Mouse (Mus musculus): ENCODE results near the gene Gm13030. TPM values are rescaled to one million over a fixed set of nuclear protein-coding genes. Genes with fewer than 3 reads are reported as not detected.
"Not testable (repeated sequence)": the region's sequence is repeated elsewhere in the genome, so short reads cannot be mapped to it uniquely, and the experiment has no call there.

Gene Gm13030
- polyA plus RNA-seq, 1 experiment: not detected

- Histone ChIP-seq H3K27me3 (ENCODE audit: control insufficient read depth, insufficient read depth, low read length) (no peaks in the 10 kb centered on the region), H3K4me1 (ENCODE audit: control insufficient read depth, insufficient read depth, low read length) (no peaks in the 10 kb centered on the region), H3K4me3 (replicated peaks; ENCODE audit: insufficient read depth, low read depth, low read length) (no peak overlapping the region), H3K27ac (ENCODE audit: insufficient read depth, low read length) (no peak overlapping the region)
- WGBS: 82% methylated on average over 6 of the region's 6 CpGs
- TF ChIP-seq CTCF (IDR thresholded peaks at IDR 0.05; ENCODE audit: borderline replicate concordance, insufficient read depth, low read depth, low read length) (no peak), POLR2A (IDR thresholded peaks at IDR 0.05; ENCODE audit: borderline replicate concordance, insufficient read depth, low read length) (no peak)
- no peak for DNase-seq
Observed at GRCm38 (mm10) chr4:138852961-138853360, 20.8 kb downstream of the Gm13030 start.

GRCm38 (mm10) chr4:138851463-138851862 is 22.3 kb downstream of the Gm13030 start:
- peak; percentile 65 to 80 for DNase-seq
- H3K4me3 ChIP-seq (replicated peaks; ENCODE audit: insufficient read depth, low read depth, low read length): no peak overlapping the region
- H3K4me1 ChIP-seq (ENCODE audit: control insufficient read depth, insufficient read depth, low read length): no peaks in the 10 kb centered on the region
- TF ChIP-seq POLR2A (IDR thresholded peaks at IDR 0.05; ENCODE audit: borderline replicate concordance, insufficient read depth, low read length) (no peak), CTCF (IDR thresholded peaks at IDR 0.05; ENCODE audit: borderline replicate concordance, insufficient read depth, low read depth, low read length) (peak; percentile 99)
- 2% methylated on average over 4 of the region's 4 CpGs for WGBS
- H3K27me3 ChIP-seq (ENCODE audit: control insufficient read depth, insufficient read depth, low read length): no peaks in the 10 kb centered on the region
- no peak overlapping the region for H3K27ac ChIP-seq (ENCODE audit: insufficient read depth, low read length)

- TF ChIP-seq CTCF (IDR thresholded peaks at IDR 0.05; ENCODE audit: borderline replicate concordance, insufficient read depth, low read depth, low read length) (no peak), POLR2A (IDR thresholded peaks at IDR 0.05; ENCODE audit: borderline replicate concordance, insufficient read depth, low read length) (no peak)
- no peaks in the 10 kb centered on the region; the same call in 1 of the 2 replicates for H3K4me1 ChIP-seq (ENCODE audit: control insufficient read depth, insufficient read depth, low read length)
- H3K4me3 ChIP-seq (replicated peaks; ENCODE audit: insufficient read depth, low read depth, low read length): no peak overlapping the region
- DNase-seq: peak; percentile 48 to 62
- H3K27me3 ChIP-seq (ENCODE audit: control insufficient read depth, insufficient read depth, low read length): no peaks in the 10 kb centered on the region
- no peak overlapping the region for H3K27ac ChIP-seq (ENCODE audit: insufficient read depth, low read length)
- 17% methylated on average over 7 of the region's 7 CpGs for WGBS
Observed at GRCm38 (mm10) chr4:138841386-138841785, 32.4 kb downstream of the Gm13030 start.

GRCm38 (mm10) chr4:138840726-138841125 is 33.0 kb downstream of the Gm13030 start:
- no peak for DNase-seq
- Histone ChIP-seq H3K27me3 (ENCODE audit: control insufficient read depth, insufficient read depth, low read length) (no peaks in the 10 kb centered on the region), H3K27ac (ENCODE audit: insufficient read depth, low read length) (no peak overlapping the region), H3K4me1 (ENCODE audit: control insufficient read depth, insufficient read depth, low read length) (no peaks in the 10 kb centered on the region; the same call in 1 of the 2 replicates), H3K4me3 (replicated peaks; ENCODE audit: insufficient read depth, low read depth, low read length) (no peak overlapping the region)
- TF ChIP-seq CTCF (IDR thresholded peaks at IDR 0.05; ENCODE audit: borderline replicate concordance, insufficient read depth, low read depth, low read length) (no peak), POLR2A (IDR thresholded peaks at IDR 0.05; ENCODE audit: borderline replicate concordance, insufficient read depth, low read length) (no peak)
- 60% methylated on average over 8 of the region's 8 CpGs for WGBS

GRCm38 (mm10) chr4:138839806-138840205 is 34.0 kb downstream of the Gm13030 start:
- no peak overlapping the region for H3K4me3 ChIP-seq (replicated peaks; ENCODE audit: insufficient read depth, low read depth, low read length)
- TF ChIP-seq CTCF (IDR thresholded peaks at IDR 0.05; ENCODE audit: borderline replicate concordance, insufficient read depth, low read depth, low read length) (no peak), POLR2A (IDR thresholded peaks at IDR 0.05; ENCODE audit: borderline replicate concordance, insufficient read depth, low read length) (no peak)
- no peaks in the 10 kb centered on the region for H3K27me3 ChIP-seq (ENCODE audit: control insufficient read depth, insufficient read depth, low read length)
- DNase-seq: no peak
- no peaks in the 10 kb centered on the region; the same call in 1 of the 2 replicates for H3K4me1 ChIP-seq (ENCODE audit: control insufficient read depth, insufficient read depth, low read length)
- no peak overlapping the region for H3K27ac ChIP-seq (ENCODE audit: insufficient read depth, low read length)
- 52% methylated on average over 6 of the region's 6 CpGs for WGBS

GRCm38 (mm10) chr4:138827147-138827546 is 46.6 kb downstream of the Gm13030 start:
- no peaks in the 10 kb centered on the region for H3K27me3 ChIP-seq (ENCODE audit: control insufficient read depth, insufficient read depth, low read length)
- no peak for TF ChIP-seq POLR2A (IDR thresholded peaks at IDR 0.05; ENCODE audit: borderline replicate concordance, insufficient read depth, low read length)
- no peak for TF ChIP-seq CTCF (IDR thresholded peaks at IDR 0.05; ENCODE audit: borderline replicate concordance, insufficient read depth, low read depth, low read length)
- WGBS: 53% methylated on average over 11 of the region's 11 CpGs

GRCm38 (mm10) chr4:138825751-138826567 is 47.8 kb downstream of the Gm13030 start:
- Histone ChIP-seq H3K4me1 (ENCODE audit: control insufficient read depth, insufficient read depth, low read length) (no peaks in the 10 kb centered on the region), H3K27ac (ENCODE audit: insufficient read depth, low read length) (no peak overlapping the region), H3K4me3 (replicated peaks; ENCODE audit: insufficient read depth, low read depth, low read length) (no peak overlapping the region), H3K27me3 (ENCODE audit: control insufficient read depth, insufficient read depth, low read length) (no peaks in the 10 kb centered on the region)
- no peak for DNase-seq
- TF ChIP-seq CTCF (IDR thresholded peaks at IDR 0.05; ENCODE audit: borderline replicate concordance, insufficient read depth, low read depth, low read length): no peak
- TF ChIP-seq POLR2A (IDR thresholded peaks at IDR 0.05; ENCODE audit: borderline replicate concordance, insufficient read depth, low read length): no peak
- 71% methylated on average over 18 of the region's 18 CpGs for WGBS

More at GRCm38 (mm10) chr4:138827147-138827546, 46.6 kb downstream of the Gm13030 start:
- Histone ChIP-seq H3K4me3 (replicated peaks; ENCODE audit: insufficient read depth, low read depth, low read length) (no peak overlapping the region), H3K27ac (ENCODE audit: insufficient read depth, low read length) (no peak overlapping the region), H3K4me1 (ENCODE audit: control insufficient read depth, insufficient read depth, low read length) (no peaks in the 10 kb centered on the region)
- DNase-seq: no peak

- 82% methylated on average over 2 of the region's 2 CpGs for WGBS
- no peak for DNase-seq
- H3K27ac ChIP-seq (ENCODE audit: insufficient read depth, low read length): no peak overlapping the region
- no peak for TF ChIP-seq CTCF (IDR thresholded peaks at IDR 0.05; ENCODE audit: borderline replicate concordance, insufficient read depth, low read depth, low read length)
- TF ChIP-seq POLR2A (IDR thresholded peaks at IDR 0.05; ENCODE audit: borderline replicate concordance, insufficient read depth, low read length): no peak
- H3K4me3 ChIP-seq (replicated peaks; ENCODE audit: insufficient read depth, low read depth, low read length): no peak overlapping the region
- no peaks in the 10 kb centered on the region for H3K4me1 ChIP-seq (ENCODE audit: control insufficient read depth, insufficient read depth, low read length)
- H3K27me3 ChIP-seq (ENCODE audit: control insufficient read depth, insufficient read depth, low read length): no peaks in the 10 kb centered on the region
Observed at GRCm38 (mm10) chr4:138824660-138825059, 49.1 kb downstream of the Gm13030 start.

- H3K27me3 ChIP-seq (ENCODE audit: control insufficient read depth, insufficient read depth, low read length); H3K27ac ChIP-seq (ENCODE audit: insufficient read depth, low read length); H3K4me3 ChIP-seq (replicated peaks; ENCODE audit: insufficient read depth, low read depth, low read length); H3K4me1 ChIP-seq (ENCODE audit: control insufficient read depth, insufficient read depth, low read length); DNase-seq: not testable (repeated sequence)
- 78% methylated on average over 2 of the region's 2 CpGs for WGBS
Observed at GRCm38 (mm10) chr4:138824161-138824560, 49.6 kb downstream of the Gm13030 start.
